Mouse (Mus musculus): ENCODE data around the gene Slc35d2.
"Not testable (repeated sequence)": the region's sequence is repeated elsewhere in the genome, so short reads cannot be mapped to it uniquely, and the experiment has no call there.

The Slc35d2 gene

DNA sequence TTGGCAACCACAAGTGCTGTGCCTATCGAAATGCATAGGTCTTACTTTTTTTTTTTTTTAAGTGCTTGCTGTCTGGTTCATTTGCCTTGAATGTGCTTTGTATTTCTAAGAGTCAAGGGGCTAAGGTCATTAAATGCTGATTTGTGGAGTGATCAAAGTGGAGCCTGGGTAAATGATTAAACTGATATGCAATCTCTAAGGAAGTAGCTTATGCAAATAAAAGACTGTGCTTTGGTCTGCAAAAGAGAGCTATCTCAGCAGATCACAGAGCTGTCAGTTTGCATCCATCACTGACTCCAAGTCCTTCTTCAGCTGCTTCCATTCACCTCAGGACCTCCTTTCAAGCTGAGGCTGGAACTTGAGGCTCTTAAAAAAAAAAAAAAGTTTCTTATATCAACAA lies 75.2 kb downstream of the Slc35d2 start:
- in situ Hi-C loops (cut with MboI, MseI) = no loop called here

DNA sequence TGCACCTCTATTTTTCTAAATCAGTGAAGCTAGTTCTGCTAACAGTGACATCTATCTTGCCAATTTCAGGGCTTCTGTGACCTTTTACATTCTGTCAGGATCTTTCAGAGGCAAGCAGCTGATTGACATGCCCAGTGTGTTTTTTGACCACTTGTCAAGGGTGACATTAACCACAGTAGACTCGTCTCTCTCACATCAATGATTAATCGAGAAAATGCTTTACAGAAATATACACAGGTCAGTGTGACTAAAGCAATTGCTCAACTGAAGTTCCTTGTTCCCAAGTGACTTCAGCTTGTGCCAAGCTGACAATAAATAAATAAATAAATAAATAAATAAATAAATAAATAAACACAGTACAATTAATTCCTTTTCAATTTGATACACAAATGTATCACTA lies 76.9 kb downstream of the Slc35d2 start:
- in situ Hi-C loops (cut with MboI, MseI) = not testable (repeated sequence)

DNA sequence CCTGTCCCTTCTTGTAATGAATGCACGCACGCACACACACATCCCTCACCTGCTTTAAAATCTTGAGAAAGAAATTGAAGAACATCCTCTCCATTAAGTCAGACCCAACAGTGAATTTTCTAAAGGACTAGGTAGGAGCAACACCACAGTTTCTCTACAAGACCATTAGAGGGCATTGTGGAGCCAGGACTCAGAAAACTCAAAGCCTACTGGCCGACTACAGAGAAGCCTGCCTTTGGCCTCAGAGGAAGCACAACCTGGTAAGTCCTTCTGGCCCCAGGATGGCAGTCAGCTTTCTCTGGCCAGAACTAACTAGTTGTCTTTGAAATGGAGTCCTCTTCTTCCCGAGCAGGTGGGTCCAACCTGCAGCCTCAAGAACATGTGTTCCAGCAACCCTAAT lies 78.3 kb downstream of the Slc35d2 start:
- in situ Hi-C loops (cut with MboI, MseI) = no loop called here

DNA sequence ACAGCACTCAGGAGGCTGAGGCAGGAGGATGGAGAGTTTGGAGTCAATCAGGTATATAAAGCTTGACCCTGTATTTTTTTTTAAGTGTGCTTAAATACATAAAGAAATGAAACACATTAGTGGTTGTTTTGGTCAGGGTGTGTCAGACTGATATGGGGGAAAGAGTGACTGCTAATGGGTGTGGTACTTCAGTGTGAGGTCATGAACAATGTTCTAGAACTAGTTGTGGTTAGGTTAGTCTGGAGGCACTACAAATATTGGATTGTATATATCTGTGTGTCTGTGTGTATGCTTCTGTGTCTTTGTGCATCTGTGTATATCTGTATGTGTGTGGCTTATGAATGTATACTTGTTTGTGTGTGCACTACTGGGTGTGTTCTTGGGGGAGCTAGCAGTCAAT lies 79.6 kb downstream of the Slc35d2 start:
- in situ Hi-C loops (cut with MboI, MseI) = no loop called here

DNA sequence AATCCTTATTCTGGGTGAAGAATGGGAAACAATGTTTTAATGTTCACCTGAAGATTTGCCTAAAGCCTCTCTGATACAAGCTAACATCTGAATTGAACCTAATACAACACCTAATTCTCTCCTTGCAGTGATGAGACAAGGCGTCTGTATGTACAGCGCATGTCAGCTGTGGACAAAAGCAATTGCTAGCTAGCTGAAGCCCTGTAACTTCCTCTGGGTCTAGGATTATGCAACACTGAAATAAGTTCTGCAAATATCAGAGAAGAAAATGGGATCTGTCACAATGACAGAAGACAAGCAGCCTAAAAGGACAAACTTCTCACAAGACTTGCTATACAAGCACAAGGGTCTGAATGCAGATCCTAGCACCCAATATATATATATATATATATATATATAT lies 80.7 kb downstream of the Slc35d2 start:
- in situ Hi-C loops (cut with MboI, MseI) = no loop called here
